Mouse (Mus musculus) G1E (cell line): Measurements from ENCODE around the gene Asf1b.

Experiments
- CTCF ChIP-seq: IDR thresholded peaks from 2 replicates; pipeline ENCODE4 v1.5.1; 2012; ENCODE audit warnings: low read depth, low read length, inconsistent platforms, mixed read lengths
- POLR2AphosphoS5 ChIP-seq: IDR thresholded peaks from 2 replicates; pipeline ENCODE4 v1.6.1; 2012; ENCODE audit warnings: low read depth, low read length, inconsistent platforms; ENCODE audit not compliant: insufficient replicate concordance

GRCm38 (mm10) chr8:83999825-84000224, 44.5 kb downstream of the Asf1b start:
- TF ChIP-seq POLR2AphosphoS5: no peak
- TF ChIP-seq CTCF: no peak
